Mouse (Mus musculus) cerebellum, postnatal 14 days (tissue): ENCODE measurements around the gene Grid2.

Experiments used
- DNase-seq, 2 experiments: peaks; one replicate each; pipeline ENCODE4 v3.0.0; 2021; ENCODE audit warnings: mixed read lengths in 2 of 2

Gene Grid2

GRCm38 (mm10) chr6:64731126-64731525, 1475.5 kb downstream of the Grid2 start:
- no peak for DNase-seq

GRCm38 (mm10) chr6:64731621-64732320, 1476.1 kb downstream of the Grid2 start:
- DNase-seq = no peak

GRCm38 (mm10) chr6:64733311-64733710, 1477.6 kb downstream of the Grid2 start:
- no peak for DNase-seq

GRCm38 (mm10) chr6:64734441-64735320, 1479.0 kb downstream of the Grid2 start:
- peak; percentile 46 to 50 for DNase-seq

GRCm38 (mm10) chr6:64736317-64736716, 1480.6 kb downstream of the Grid2 start:
- DNase-seq = no peak

GRCm38 (mm10) chr6:64742915-64743489, 1487.3 kb downstream of the Grid2 start:
- no peak for DNase-seq
